Mouse (Mus musculus) right cerebral cortex, adult 2 months (tissue): ENCODE measurements at regions not wholly inside any gene's neighbourhood (a gene's known extent, or its start where the extent isn't known, plus 50 kb on each side); places are given as distances from the start of the nearest gene placed in this dataset.

Source experiments
- DNase-seq, 2 experiments: peaks; one replicate each; pipeline ENCODE4 v3.0.0; 2021 to 2022; ENCODE audit warnings: low spot score in 2 of 2

DNA sequence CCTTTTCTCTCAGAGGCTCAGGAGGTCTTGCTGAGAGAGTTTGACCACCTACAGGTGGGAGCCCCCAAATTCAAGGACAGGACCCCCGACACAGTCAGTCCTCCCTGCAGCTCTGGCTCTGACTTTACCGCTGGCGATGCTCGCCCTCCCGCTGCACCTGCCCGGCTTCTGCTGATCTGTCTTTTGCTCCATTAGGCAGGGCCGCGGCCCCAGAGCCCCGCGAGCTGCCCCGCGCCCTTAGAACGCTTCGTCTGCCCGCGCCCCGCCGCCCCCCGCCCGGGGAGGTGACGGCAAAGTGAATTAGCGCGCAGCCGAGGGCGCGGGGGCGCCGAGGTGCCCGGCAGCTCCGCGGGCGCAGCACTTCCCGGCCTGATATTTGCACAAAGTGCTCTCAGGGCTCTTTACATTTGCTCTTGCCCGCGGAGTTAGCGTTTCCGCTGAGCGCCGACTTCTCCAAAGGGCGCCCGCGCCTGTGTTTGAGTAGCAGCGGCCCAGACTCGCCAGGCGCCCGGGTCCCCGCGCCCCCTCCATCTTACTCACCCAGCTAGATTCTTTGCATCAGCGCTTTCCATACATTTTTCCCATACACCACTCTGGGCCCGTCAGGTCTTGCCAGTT lies 260.7 kb upstream of the 4930535I16Rik start:
- DNase-seq, result peak in 1 of 2 experiments; percentile 47

DNA sequence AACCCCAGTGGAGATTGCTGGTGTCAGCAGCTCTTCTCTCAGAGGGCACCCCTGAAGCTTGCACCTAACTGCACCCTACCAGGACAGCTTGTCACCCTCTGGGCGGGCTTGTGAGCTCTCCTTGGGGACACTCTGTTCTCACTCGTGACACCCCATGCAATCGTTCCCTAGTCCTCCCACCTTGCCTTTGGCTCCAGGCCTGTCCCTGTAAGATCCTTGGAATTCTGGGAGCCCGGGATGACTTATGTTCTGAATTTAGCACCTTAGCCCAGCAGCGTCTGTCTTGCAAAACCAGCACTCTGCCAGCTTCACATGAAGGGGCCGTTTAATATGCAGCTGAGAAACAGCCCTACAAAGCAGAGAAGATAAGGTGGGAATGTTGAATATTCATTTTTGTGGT lies 257.7 kb upstream of the 4930535I16Rik start:
- DNase-seq, result peak; percentile 63 to 75

DNA sequence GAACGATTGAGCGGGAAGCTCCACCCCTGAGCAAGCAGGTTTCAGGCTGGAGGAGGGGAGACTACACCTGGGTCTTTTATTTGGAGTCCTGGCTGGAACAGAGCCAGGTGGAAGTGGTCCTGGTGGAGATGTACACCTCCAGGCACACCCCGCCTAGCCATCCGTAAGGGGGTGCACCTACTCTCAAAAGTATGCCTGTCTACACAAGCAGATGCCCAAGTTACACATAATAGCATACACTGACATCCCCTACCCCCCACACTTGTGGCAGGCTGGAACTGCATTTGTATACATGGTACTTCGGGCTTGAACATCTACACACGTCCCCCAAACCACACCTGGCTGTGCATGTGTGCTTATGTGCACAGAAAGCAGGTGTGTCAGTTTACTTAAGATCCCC lies 236.8 kb upstream of the 4930535I16Rik start:
- DNase-seq, result no peak

DNA sequence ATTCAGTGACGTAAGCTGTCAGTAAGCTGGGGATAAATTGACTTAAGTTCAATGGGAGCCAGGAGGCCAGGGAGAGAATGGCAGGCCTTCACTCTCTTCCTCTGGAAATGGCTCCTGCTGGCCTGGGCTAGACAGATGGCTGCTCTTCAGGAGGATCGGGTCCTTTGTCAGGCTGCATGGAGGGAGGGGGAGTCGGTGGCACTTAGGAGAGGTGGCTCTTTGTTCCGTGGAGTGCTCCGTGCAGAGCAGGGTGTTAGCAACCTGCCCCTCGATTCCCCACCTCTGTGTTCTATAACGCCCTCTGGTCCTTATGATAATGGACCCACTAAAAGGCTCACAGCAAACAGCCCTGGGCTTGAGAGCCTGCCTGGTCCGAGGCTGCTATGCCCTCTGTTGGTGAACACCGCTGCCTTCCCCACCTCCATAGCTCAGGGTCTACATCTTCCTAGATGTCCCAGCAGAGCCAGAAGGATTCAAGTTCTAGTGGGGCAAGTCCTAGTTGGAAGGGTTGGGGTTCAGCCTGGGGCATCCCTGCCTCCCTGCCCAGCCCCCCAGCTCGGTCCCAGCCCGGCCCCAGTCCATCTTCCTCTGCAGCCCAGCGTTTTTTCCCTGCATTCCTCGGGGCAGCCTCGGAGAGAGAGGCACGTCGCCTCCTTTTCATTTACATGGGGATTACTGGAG lies 232.1 kb upstream of the 4930535I16Rik start:
- DNase-seq, result no peak

DNA sequence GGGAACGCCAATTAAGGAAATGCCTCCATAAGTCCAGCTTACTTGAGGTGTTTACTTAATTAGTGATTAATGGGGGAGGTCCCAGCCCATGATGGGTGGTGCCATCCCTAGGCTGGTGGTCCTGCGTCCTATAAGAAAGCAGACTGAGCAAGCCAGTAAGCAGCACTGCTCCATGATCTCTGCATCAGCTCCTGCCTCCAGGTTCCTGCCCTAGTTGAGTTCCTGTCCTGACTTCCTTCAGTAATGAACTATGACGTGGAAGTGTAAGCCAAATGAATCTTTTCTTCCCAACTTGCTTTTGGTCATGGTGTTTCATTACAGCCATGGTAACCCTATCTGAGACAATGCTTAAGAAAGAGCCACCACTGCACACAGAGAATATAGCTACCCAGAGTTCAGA lies 231.2 kb upstream of the 4930535I16Rik start:
- no peak for DNase-seq

DNA sequence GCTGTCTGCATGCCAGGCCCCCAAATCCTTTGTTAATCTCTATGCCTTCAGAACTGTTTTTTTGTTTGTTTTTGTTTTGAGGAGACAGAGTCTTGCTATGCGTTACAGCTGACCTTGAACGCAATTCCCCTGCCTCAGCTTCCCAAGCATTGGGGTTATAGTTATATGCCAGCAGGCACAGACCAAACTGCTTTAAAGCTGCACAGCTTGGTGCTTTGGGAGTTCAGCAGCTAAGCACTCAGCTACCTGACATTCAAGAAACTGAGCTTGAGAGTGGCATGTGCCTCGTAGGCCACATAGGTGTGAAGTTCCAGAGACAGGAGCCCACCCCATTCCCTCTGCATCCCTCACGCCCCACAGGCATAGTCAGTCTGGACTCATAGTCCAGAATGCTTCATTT lies 229.5 kb upstream of the 4930535I16Rik start:
- DNase-seq, result no peak

DNA sequence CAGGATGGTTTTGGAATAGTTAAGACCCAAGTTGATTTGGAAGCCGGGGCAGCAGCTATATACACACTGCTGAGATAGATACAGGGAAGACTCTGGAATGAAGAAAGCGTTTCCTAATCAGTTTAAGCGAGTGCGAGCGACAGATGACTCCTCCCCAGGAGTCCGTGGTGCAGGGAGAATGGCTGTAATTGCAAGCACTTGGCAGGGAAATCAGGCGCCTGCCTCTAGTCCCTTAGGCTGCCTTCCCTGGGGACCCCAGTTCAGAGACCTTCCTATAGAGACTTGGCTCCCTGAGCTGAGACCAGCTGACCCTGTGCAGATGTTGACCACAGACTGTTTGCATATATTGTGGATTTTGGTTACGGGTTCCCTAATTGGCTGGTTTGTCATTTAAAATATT lies 228.3 kb upstream of the 4930535I16Rik start:
- peak in 1 of 2 experiments; percentile 2 for DNase-seq

DNA sequence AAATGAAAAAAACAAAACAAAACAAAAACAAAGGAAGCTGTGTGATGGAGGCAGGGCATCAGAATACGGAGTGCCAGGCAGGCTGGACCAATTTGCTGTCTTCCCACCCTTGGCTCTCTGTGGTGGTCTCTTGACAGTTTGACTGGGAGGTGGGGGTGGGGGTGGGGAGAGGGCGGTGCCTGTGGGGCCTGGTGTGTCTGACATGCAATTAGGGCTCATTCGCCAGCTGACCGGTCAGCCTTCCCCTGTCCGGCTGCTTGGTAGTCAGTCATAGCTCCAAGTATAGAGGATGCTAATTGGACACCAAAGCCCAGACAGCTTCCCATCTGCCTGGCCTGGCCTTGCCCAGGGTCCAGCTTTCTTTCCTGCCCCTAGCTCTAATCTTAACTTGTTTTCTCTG lies 225.8 kb upstream of the 4930535I16Rik start:
- no peak for DNase-seq

DNA sequence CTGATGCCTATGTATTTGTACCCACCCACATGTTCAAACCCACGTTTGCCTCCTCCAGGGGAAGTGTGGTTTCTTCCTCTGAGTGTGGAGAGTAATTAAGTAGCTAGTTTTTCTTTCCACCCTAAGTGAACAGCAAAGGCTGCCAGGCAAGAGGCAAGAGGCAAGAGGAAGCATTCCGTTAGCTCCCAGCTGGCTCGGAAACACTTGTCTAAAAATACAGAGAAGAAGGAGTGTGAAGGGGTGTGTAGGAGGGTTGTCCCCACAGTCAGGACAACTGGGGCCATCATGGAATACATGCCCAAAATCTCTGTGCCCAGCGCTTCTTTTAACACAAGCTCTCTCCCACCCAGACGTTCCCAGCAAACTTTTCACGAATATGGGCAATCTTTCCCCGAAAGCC lies 225.4 kb upstream of the 4930535I16Rik start:
- DNase-seq, result peak; percentile 55 to 57

DNA sequence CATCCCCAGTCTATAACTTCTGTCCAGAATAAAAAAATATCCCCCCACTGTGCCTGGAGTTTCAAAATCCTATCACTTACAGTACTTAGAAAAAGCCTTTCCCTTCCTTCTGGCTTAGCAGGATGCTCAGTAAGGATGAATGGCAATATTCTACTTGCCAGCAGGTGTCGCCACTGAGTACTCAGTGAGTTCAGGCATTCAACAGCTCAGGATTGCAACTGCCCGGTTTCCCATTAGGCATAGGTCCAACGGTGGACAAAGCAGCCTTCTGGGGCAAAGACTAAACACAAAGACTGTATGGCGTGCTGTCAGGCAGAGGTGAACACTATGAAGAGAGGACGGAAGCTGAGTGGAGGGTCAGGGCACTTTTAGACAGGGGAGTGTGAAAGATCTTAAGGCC lies 224.3 kb upstream of the 4930535I16Rik start:
- peak; percentile 96 to 99 for DNase-seq

DNA sequence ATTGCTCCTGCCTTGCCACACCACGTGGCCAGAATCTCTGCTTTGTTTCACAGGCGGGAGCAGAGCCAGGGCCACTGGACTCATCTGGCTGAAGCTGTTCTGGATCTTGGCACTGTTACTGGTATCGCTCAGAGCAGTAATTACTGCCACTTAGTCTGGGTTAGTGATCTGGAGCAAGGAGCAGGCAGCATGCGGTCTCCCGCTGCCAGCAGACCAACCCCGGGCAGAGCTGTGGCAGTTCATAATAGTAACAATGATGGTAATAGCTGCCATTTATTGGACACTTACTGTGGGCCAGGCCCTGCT lies 217.3 kb upstream of the 4930535I16Rik start:
- peak in 1 of 2 experiments; percentile 38 for DNase-seq

DNA sequence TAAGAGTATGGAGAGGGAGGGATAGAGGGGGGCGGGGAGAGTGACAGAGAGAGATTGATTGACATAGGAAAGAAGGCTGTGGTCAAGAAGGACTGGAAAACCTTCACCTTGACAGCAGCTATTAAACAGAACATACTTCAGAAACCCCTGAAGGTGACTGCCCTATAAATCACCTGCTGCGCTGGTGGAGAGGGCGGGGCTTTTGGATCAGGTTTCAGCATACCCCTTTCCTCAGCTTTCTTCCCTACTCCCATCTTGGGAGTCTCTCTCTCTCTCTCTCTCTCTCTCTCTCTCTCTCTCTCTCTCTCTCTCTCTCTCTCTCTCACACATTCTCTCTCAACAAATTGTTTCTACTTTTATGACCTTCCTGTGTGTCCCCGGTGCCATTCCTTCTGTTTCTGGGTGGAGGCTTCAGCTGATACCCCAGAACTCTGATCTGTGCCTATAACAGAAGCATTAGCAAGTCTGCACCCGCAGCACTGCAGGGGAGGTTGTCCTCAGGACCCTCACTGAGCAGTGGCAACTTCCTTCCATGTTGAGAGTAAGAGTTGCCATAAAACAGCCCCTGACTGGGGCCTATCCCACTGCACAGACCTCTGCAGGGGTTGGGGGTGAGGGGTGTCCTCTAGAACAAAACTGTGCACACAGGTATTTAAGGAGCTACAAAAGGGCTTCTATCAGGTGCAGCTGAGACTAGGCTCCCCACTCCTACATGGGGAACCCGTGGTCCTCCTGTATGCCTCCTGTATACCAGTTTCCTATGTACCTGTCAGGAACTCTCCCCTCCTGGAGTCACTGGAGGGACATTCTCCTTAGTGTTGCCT lies 216.7 kb upstream of the 4930535I16Rik start:
- DNase-seq, result no peak

DNA sequence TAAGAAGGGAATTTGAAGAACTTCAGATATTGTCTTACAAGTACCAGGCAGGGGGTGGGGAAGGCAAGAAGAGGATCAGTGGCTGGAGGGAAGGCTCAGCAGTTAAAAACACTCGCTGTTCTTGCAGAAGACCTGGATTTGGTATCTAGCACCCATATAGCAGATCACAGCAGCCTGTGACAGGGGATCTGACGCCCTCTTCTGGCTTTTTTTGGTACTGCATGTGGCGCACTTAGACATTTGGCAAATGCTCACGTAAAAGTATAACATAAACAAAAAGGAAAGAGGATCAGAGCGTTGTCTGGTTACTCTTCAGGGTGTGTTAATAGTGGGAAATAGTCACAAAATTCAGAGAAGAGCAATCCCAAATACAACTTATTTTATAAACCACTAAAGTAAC lies 213.1 kb upstream of the 4930535I16Rik start:
- DNase-seq, result no peak

DNA sequence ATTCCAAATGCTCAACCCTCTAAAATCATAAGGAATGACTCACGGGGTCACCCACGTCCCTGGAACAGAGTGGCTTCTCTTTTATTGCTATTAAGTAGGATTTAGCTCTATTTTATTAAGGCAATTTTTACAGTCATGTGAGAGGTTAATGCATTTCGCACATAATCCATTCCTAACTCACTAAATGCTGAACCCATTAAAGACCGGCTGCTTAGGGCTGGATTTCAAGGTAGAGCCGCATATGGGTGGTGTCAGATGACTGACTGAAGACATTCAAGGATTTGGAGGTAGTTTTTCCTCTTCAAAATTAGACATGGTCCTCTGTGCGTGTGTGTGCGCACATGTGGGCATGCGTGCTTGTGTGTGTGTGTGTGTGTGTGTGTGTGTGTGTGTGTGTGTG lies 208.4 kb upstream of the 4930535I16Rik start:
- DNase-seq, result no peak

DNA sequence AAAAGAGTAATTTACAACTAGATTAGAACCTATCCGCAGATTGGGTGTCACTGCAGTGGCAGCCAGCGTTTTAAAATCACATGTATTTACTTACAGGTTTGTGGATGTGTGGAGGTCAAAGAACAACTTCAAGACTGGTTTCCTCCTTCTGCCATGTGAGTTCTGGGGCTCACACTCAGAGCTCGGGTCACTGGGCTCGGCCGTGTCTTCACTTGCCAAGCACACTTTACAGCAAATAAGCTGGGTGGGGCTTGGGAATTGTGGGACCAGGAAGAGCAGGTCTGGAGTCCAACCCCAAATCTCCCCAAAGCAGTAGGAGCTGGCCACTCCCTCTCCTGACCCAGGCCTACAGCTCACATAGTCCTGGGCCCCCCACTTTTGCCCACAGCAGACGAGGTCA lies 202.5 kb upstream of the 4930535I16Rik start:
- DNase-seq, result no peak

DNA sequence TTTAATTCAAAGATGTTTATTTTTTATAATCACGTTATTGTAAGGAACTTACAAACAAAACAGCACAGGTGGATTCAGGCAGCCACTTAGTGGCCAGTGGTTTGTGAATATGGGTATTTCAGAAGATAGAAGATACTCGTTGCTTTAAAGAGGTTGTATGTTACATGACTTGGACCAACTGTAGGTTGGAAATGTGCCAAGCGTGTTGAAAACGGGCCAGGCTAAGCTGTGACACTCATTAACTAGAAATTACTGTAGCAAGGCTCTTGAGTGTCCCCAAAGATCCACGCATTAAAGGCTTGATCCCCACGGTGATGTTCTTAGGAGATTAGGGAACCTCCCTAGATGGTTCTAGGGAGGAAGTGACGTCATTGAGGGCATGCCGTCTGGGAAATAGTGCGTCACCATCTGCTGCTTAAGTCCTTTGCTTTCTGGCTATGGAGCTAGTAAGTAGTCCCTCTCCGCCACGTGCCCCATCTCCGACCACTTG lies 196.1 kb upstream of the 4930535I16Rik start:
- no peak for DNase-seq

DNA sequence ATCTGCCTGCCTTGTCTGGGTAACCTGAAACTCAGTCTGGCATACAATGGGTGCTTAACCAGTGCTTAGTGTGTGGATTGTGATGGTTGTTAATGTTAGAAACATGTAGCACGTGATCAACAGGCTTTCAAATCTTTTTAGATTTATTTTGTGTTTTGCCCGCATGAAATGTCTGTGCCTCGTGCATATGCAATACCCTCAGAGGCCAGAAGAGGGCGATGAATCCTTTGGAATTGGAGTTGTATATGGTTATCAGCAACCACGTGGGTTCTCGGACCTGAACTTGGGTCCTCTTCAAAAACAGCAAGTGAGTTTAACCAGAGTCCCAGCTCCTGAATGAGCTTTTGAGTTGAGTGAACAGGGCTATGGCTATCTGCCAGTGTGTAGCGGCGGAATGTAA lies 192.9 kb upstream of the 4930535I16Rik start:
- no peak for DNase-seq

DNA sequence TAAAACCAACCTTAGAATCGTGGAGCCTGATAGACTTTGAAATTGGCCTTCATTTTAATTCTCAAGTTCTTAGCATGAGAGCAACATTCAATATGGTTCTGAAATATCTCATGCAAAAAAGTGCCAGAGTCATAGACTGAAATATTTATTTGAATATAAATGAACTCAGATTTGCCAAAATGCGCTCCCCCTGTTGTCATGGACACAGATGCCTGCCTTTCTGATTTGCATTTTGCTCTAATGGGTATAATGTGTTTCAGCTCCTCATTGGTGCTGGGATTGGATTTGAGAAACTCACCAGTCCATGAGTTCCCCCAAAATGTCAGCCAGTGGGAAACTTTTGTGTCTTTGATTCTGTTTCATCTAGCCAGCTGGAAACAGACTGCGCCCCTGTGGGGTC lies 191.5 kb upstream of the 4930535I16Rik start:
- DNase-seq, result no peak

DNA sequence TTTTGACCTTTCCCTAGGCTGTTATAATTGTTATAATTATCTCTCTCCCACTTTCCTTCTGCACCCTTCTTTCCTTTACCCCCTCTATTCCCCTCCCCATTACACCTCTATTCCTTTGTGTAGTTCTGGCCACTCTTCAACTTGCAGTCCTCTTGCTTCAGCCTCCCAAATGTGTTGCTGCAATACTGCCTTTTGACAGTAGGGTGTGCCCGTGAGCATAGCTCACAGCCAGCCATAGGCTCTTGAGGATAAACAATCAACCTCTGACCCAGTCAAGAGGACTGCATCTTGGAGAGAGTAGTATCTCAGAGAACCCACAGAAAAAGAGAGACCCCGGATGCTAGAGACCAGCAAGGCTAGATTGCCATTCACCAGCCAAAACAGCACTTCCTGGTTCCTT lies 184.9 kb upstream of the 4930535I16Rik start:
- DNase-seq, result peak; percentile 6 to 13

DNA sequence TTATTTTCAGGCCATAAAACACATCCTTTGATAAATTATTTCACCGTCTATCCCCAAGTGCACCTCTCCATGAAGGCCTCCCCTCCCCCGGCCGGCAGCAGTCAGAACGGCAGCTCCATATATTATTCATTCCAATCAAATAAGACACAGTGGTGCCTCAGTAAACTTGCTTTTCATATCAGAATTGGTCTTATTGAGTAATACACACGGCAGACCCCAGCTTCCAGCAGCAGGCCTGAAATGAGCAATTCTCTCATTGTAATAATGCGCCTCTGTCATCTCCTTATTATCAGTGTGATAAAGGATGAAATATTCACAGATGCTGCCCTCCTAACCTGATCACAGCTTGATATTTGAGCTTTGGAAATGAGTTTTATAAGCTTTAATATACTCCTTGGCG lies 169.0 kb upstream of the 4930535I16Rik start:
- DNase-seq, result no peak

DNA sequence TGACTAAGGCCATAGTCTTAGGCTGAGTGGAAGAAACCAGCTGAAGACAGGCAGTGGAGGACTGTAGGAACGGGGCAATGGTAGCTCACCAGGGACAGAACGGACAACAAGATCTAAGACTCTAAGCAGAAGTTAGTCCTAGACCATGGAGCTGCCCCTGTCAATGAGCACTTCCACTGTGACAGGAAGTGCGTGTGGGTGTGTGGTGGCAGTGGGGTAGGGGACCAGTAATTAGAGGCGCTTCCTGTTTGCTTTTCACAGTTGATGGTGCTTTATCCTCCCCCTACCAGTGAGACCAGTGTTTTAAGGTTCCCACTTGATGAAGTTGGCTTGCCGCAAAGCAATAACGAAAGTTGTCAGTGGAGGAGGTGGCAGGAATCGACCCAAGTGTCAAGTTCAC lies 168.4 kb upstream of the 4930535I16Rik start:
- DNase-seq, result no peak

DNA sequence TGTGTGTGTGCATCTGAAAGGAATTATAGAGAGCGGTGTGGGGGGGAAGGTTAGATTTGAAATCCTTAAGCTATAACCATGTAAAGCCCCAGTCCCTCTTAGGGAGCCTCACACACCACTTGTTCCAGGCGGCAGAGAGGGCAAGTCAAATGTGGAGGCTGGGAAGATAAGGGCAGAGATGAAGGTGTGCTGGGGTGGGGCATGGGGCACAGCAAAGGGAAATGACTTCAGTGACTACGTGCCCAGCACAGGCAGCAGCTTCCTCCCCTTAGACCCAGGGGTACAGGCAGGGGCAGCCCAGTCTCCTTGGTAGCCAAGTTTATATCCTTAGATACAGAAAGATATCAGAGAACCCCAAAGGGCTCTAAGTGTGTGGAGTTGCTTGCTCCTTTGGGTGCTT lies 161.8 kb upstream of the 4930535I16Rik start:
- no peak for DNase-seq

DNA sequence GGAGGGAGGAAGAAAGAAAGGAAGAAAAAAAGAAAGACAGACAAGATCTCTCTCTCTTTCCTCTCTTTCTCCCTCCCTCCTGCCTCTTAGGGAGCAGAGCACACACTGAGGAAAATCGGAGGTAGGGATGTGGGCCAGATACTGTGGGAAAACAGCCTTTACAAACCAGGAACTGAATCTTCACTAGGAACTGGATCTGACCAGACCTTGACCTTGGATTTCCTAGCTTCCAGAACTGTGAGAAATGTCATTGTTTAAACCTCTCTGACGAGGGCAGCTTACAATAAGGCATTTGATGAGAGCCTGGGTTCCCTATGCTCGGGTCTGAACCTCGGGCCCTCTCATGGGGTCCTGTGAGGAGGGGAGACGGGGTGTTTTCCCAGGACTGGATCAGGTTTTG lies 157.7 kb upstream of the 4930535I16Rik start:
- no peak for DNase-seq
